Mouse (Mus musculus) midbrain, embryonic 14.5 days (tissue): ENCODE measurements around the gene 5730522E02Rik. TPM values are rescaled to one million over a fixed set of nuclear protein-coding genes. Genes with fewer than 3 reads are reported as not detected.

Source experiments
- ATAC-seq: fragments of 200-750 bp; cut with Nextera tagmentation; 2 replicates; pipeline ENCODE4 v1.8.0; 2017; ENCODE audit warnings: moderate number of reproducible peaks, moderate library complexity; ENCODE audit not compliant: low FRiP score, low TSS enrichment
- DNase-seq: peaks from one replicate; pipeline ENCODE4 v3.0.0-alpha.2; 2015
- H3K27ac ChIP-seq: fragments of 300-500 bp; sonication (generic); replicated peaks from 2 replicates; pipeline ENCODE4 v1.5.1; 2014; ENCODE audit warnings: mild to moderate bottlenecking, low read depth, low read length, moderate library complexity
- H3K27me3 ChIP-seq: fragments of 300-500 bp; sonication (generic); 2 replicates; pipeline ENCODE4 v1.6.1; 2014; ENCODE audit warnings: low read length, control low read depth, mixed read lengths; ENCODE audit not compliant: control insufficient read depth, insufficient read depth
- H3K36me3 ChIP-seq: fragments of 300-500 bp; sonication (generic); 2 replicates; pipeline ENCODE4 v1.6.1; 2014; ENCODE audit warnings: low read length, control low read depth; ENCODE audit not compliant: control insufficient read depth, insufficient read depth
- H3K4me1 ChIP-seq: fragments of 300-500 bp; sonication (generic); 2 replicates; pipeline ENCODE4 v1.6.1; 2014; ENCODE audit warnings: mild to moderate bottlenecking, antibody characterized with exemption, low read length, control low read depth; ENCODE audit not compliant: control insufficient read depth, insufficient read depth
- H3K4me2 ChIP-seq: fragments of 300-500 bp; sonication (generic); 2 replicates; pipeline ENCODE4 v1.6.1; 2014; ENCODE audit warnings: mild to moderate bottlenecking, low read length, moderate library complexity
- H3K4me3 ChIP-seq: fragments of 300-500 bp; sonication (generic); replicated peaks from 2 replicates; pipeline ENCODE4 v1.5.1; 2014; ENCODE audit warnings: low read depth, low read length
- H3K9ac ChIP-seq: fragments of 300-500 bp; sonication (generic); replicated peaks from 2 replicates; pipeline ENCODE4 v1.6.1; 2014; ENCODE audit warnings: mild to moderate bottlenecking, low read length, moderate library complexity
- H3K9me3 ChIP-seq: fragments of 300-500 bp; sonication (generic); 2 replicates; pipeline ENCODE4 v1.6.1; 2016; ENCODE audit warnings: low read length, control low read depth, mixed read lengths; ENCODE audit not compliant: control insufficient read depth
- WGBS: fragments of 180-500 bp; shearing (Covaris S2); extraction: QIAGEN DNeasy Blood & Tissue Kit; methylation state at CpG from one replicate; pipeline ENCODE4 v1.1.7; 2014; 5-methylcytosine and 5-hydroxymethylcytosine counted together
- polyA plus RNA-seq: library from polyadenylated mRNA; unstranded; fragments of >200 nt; fragmentation: Nextera tagmentation; extraction: Ambion mirVana; gene quantifications from 2 replicates; pipeline ENCODE4 v1.2.1, GENCODE M21; 2014

The 5730522E02Rik gene
- polyA plus RNA-seq, 1 experiment from 2014 or later: 14.8 TPM

DNA sequence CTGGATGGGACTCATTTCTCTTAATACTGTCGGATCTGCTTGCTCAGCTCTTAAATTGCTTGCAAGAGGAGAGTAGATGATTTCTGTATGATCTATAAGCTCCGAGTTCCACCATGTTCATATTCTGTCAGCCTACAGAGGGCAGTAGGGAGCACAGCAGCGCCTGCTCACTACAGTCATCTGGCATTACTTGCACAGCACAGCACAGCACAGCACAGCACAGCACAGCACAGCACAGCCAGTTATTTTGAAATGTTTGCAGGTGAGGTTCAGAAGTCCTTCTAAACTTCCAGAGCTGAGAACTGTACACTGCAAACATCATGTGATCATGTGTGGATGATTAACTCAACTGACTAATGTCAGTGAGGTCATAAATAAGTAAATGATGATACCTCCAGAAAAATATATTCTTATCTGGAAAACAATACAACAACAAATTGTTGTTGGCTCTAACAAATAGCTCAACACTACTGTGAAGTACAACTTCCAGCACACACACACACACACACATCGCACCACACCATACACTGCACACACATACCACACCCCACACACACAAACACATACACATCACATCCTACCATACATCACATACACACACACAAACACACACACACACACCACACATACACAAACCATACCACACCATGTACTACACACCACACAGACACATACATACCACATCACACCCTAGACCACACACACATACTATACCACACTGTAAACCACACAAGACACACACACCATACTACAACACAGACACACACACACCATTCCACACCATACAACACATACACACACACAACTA is 9.4 kb downstream of the 5730522E02Rik start:
- no peak overlapping the region for H3K9ac ChIP-seq
- 59% methylated on average over 4 of the region's 4 CpGs for WGBS
- peak; percentile 69 for DNase-seq

DNA sequence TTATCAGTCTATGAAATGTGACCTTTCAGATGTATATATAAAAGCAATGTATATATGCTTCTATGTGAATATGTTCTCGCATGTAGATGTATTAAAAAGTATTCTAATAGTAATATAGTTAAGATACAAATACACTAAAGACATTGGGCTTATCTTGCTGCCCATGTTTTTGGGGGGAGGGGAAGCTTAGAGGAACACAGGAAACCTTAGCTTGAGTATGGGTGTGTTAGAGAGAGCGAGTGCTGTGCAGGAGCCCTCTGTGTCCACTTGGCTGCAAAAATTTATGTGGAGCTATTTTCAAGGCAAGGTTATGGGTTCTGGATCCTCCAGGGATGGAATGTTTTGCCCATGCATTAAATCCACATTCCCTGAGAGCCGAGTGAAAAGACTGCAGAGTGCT is 15.1 kb downstream of the 5730522E02Rik start:
- no peak overlapping the region for H3K27ac ChIP-seq
- H3K4me2 ChIP-seq: no peak overlapping the region
- H3K27me3 ChIP-seq: no peaks in the 10 kb centered on the region
- 89% methylated on average over 3 of the region's 3 CpGs for WGBS
- H3K9ac ChIP-seq: no peak overlapping the region
- no peak overlapping the region for H3K4me3 ChIP-seq
- H3K4me1 ChIP-seq: no peaks in the 10 kb centered on the region
- no peak for DNase-seq
- H3K9me3 ChIP-seq: no peaks in the 10 kb centered on the region
- H3K36me3 ChIP-seq: no peaks in the 10 kb centered on the region
- no peak for ATAC-seq

More for the DNA sequence above, 9.4 kb downstream of the 5730522E02Rik start:
- Histone ChIP-seq H3K36me3 (no peaks in the 10 kb centered on the region), H3K27ac (no peak overlapping the region), H3K4me1 (no peaks in the 10 kb centered on the region), H3K27me3 (no peaks in the 10 kb centered on the region), H3K4me3 (no peak overlapping the region), H3K9me3 (no peaks in the 10 kb centered on the region), H3K4me2 (no peak overlapping the region)
- peak; percentile 72 for ATAC-seq

DNA sequence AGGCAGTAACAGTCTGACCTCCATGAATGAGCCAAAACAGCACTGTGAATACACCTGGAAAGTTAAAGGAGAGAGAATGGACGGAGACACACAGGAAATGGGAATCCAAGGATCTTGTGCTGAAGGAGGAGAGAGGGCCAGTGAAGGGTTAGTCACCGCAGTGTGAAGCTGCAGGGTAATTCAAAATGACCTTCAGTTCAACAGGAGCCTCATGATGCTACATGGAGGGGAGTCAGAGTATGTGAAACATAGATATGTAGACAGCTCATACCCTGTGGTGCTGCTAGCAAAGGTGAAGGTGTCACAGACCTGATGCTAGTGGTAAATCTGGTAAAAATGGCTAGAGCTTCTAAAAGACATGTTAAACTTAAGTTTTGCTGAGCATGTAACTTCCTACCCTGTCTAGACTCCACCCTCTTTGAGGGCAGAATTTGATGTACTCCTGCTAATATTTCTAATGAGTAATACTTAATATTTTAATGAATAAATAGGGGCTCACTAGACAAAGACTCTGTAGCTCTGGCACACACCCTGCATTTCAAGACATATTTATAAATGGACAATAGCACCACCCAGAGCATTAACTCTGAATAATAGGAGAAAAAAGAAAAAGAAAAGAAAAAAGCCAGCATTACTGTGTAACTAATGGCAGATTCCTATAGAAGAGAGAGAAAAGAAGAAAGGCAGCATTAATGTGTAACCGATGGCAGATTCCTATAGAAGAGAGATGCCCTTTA is 23.2 kb downstream of the 5730522E02Rik start:
- DNase-seq (peak; percentile 43), ATAC-seq (no peak)
- H3K4me2 ChIP-seq: no peak overlapping the region
- H3K27ac ChIP-seq: no peak overlapping the region
- no peak overlapping the region for H3K9ac ChIP-seq
- H3K36me3 ChIP-seq: no peaks in the 10 kb centered on the region
- WGBS: 69% methylated on average over 3 of the region's 3 CpGs
- H3K4me1 ChIP-seq: no peaks in the 10 kb centered on the region
- H3K4me3 ChIP-seq: no peak overlapping the region
- H3K9me3 ChIP-seq: no peaks in the 10 kb centered on the region
- no peaks in the 10 kb centered on the region for H3K27me3 ChIP-seq

DNA sequence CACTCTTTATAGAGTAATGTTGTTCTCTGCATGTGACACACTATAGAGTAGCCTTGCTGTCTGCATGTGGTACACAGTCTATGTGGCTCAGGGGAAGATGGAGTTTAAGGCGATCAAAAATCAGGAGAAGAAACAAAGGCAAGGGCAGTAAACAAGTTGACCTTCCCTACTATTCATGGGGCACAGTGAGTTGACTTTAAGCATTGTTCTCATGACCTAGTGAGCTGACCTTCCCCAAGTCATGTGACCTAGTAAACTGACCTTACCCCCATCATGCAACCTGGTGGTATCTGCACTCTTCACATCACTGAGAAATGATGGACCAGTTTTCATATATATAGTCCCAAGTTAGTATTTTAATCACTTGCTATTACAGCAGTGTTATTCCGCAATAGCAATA is 40.0 kb downstream of the 5730522E02Rik start:
- Histone ChIP-seq H3K27ac (no peak overlapping the region), H3K36me3 (no peaks in the 10 kb centered on the region), H3K4me3 (no peak overlapping the region), H3K4me2 (no peak overlapping the region), H3K9me3 (no peaks in the 10 kb centered on the region), H3K9ac (no peak overlapping the region), H3K4me1 (no peaks in the 10 kb centered on the region), H3K27me3 (no peaks in the 10 kb centered on the region)
- ATAC-seq (no peak), DNase-seq (no peak)
- WGBS: 96% methylated on average over 2 of the region's 2 CpGs

DNA sequence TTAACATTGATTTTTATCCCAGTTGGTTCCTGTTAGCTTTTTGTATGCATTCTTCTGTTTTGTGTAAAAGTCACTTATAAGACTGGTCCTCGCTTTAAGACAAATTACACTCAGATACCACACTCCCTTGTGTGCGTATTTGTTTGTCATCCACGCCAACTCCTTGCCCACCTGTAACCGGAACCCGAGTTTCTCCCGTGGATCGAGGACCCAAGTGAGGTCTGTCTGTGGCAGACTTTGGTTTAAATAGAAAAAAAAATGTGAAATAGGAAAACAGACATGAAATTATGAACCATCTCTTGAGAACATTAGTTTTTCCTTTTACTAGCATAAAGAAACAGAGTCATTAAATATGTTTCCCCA is 43.0 kb downstream of the 5730522E02Rik start:
- H3K4me1 ChIP-seq: no peaks in the 10 kb centered on the region
- H3K27ac ChIP-seq: no peak overlapping the region
- ATAC-seq (no peak), DNase-seq (no peak)
- no peak overlapping the region for H3K4me3 ChIP-seq
- WGBS: 94% methylated on average over 7 of the region's 7 CpGs
- H3K9me3 ChIP-seq: no peaks in the 10 kb centered on the region
- H3K36me3 ChIP-seq: no peaks in the 10 kb centered on the region
- H3K4me2 ChIP-seq: no peak overlapping the region
- H3K9ac ChIP-seq: no peak overlapping the region
- no peaks in the 10 kb centered on the region for H3K27me3 ChIP-seq

DNA sequence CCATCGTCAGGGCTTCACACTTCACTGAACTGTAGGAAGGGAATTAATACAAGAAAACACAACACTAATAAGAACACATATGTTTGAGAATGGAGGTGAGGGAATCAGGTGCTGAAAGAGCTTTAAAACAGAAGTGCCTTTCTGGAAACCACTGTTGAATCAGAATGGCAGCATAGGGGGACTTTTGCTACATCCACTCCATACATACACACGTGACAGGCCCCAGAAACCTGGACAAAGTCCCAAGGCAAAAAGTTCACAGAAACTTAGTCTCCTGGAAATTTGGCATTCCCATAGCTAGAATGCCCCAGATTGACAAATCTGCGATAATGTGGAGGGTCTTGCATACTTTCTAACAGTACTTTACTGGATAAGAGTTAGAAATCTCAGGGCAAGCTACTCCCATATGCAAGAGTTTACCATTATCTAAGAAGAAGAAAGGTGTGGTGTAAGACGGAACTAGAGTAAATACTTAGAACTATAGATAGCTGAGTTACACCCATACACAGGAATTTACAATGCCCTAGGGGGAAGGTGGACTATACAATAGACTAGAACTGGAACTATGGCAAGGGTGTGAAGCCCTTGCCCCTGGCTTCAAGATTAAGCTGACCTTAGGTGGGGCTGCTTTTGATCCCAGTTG is 43.5 kb downstream of the 5730522E02Rik start:
- H3K9ac ChIP-seq: no peak overlapping the region
- 88% methylated on average over 4 of the region's 4 CpGs for WGBS
- H3K4me1 ChIP-seq: no peaks in the 10 kb centered on the region
- H3K27me3 ChIP-seq: no peaks in the 10 kb centered on the region
- H3K4me2 ChIP-seq: no peak overlapping the region
- ATAC-seq: no peak
- no peaks in the 10 kb centered on the region for H3K9me3 ChIP-seq
- no peak overlapping the region for H3K27ac ChIP-seq
- H3K36me3 ChIP-seq: no peaks in the 10 kb centered on the region
- no peak for DNase-seq
- no peak overlapping the region for H3K4me3 ChIP-seq

DNA sequence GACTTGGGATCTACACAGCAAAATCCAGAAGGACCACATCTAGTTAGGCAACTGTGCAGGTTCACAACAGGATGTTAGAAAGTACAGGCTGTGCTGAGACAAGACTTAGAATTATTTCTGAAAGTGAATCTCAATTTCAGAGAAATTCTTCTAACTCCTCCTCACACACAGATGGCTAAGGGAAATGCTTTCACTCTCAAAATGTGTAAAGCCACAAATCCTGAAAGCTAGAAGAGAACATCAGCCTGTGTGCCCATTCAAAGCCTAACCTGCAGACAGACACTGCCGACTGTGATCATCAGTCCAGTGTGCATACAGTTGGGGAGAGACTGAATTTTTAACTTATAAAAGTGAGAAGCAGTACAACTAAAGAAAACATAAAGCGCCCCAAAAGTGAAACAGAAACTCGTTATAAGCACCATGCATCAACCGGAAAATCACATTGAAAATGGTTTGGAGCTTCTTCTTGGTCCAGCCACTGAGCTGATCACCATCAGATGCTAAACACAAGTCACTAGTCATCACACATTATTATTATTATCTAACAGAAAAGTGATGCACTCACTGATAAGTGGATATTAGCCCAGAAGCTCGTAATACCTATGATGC is 45.8 kb downstream of the 5730522E02Rik start:
- Histone ChIP-seq H3K4me3 (no peak overlapping the region), H3K4me2 (no peak overlapping the region), H3K9ac (no peak overlapping the region), H3K4me1 (no peaks in the 10 kb centered on the region), H3K27ac (no peak overlapping the region), H3K27me3 (no peaks in the 10 kb centered on the region), H3K9me3 (no peaks in the 10 kb centered on the region), H3K36me3 (no peaks in the 10 kb centered on the region)
- DNase-seq (no peak), ATAC-seq (no peak)
- 94% methylated on average over 5 of the region's 5 CpGs for WGBS

DNA sequence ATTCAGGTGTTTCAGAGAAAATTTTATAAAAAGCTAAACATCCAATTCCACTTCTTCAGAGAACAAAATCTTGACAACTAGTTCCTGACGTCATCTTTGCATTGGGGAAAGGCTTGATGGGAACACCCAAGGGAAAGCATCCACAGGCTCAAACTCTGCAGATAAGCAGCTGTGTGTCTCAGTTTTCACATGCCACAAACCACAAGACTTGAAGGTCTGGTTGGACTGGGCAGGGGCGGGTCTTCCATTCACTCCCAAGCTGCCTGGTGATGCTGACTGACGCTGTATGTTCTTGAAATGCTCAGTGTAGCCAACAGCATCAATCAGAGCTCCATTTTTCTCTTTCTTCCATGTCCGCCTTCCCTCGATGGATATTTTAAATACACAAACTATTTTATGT is 49.2 kb downstream of the 5730522E02Rik start:
- 91% methylated on average over 5 of the region's 5 CpGs for WGBS
- no peak overlapping the region for H3K4me3 ChIP-seq
- no peak overlapping the region for H3K27ac ChIP-seq
- no peak overlapping the region for H3K4me2 ChIP-seq
- no peaks in the 10 kb centered on the region for H3K4me1 ChIP-seq
- no peak for ATAC-seq
- no peaks in the 10 kb centered on the region for H3K36me3 ChIP-seq
- no peaks in the 10 kb centered on the region for H3K27me3 ChIP-seq
- no peaks in the 10 kb centered on the region for H3K9me3 ChIP-seq
- H3K9ac ChIP-seq: no peak overlapping the region
- DNase-seq: no peak
